Mouse (Mus musculus) lung, embryonic 14.5 days (tissue): Measurements from ENCODE around the gene Ift22. TPM values are rescaled to one million over a fixed set of nuclear protein-coding genes. Genes with fewer than 3 reads are reported as not detected.
"Not testable (repeated sequence)": the region's sequence is repeated elsewhere in the genome, so short reads cannot be mapped to it uniquely, and the experiment has no call there.

Experiments used
- ATAC-seq: fragments of 200-750 bp; cut with Nextera tagmentation; 2 replicates; pipeline ENCODE4 v1.8.0; 2017; ENCODE audit warnings: mild to moderate bottlenecking, moderate TSS enrichment, moderate library complexity; ENCODE audit not compliant: insufficient read depth
- DNase-seq: peaks from one replicate; pipeline ENCODE4 v3.0.0-alpha.2; 2015
- H3K27ac ChIP-seq: fragments of 300-500 bp; sonication (generic); 2 replicates; pipeline ENCODE4 v1.5.1; 2014; ENCODE audit warnings: low read depth, mild to moderate bottlenecking, moderate library complexity
- H3K27me3 ChIP-seq: fragments of 300-500 bp; sonication (generic); 2 replicates; pipeline ENCODE4 v1.6.1; 2014; ENCODE audit warnings: low read length, control low read depth; ENCODE audit not compliant: insufficient read depth
- H3K36me3 ChIP-seq: fragments of 300-500 bp; sonication (generic); 2 replicates; pipeline ENCODE4 v1.6.1; 2014; ENCODE audit warnings: control low read depth; ENCODE audit not compliant: insufficient read depth
- H3K4me1 ChIP-seq: fragments of 300-500 bp; sonication (generic); 2 replicates; pipeline ENCODE4 v1.6.1; 2014; ENCODE audit warnings: antibody characterized with exemption, control low read depth; ENCODE audit not compliant: insufficient read depth
- H3K4me2 ChIP-seq: fragments of 300-500 bp; sonication (generic); 2 replicates; pipeline ENCODE4 v1.6.1; 2014; ENCODE audit warnings: mild to moderate bottlenecking
- H3K4me3 ChIP-seq: fragments of 300-500 bp; sonication (generic); 2 replicates; pipeline ENCODE4 v1.5.1; 2014; ENCODE audit warnings: low read depth, low read length
- H3K9ac ChIP-seq: fragments of 300-500 bp; sonication (generic); 2 replicates; pipeline ENCODE4 v1.6.1; 2014
- H3K9me3 ChIP-seq: fragments of 300-500 bp; sonication (generic); 2 replicates; pipeline ENCODE4 v1.6.1; 2016; ENCODE audit warnings: low read depth, low read length, control low read depth
- CTCF ChIP-seq: IDR thresholded peaks from 2 replicates; pipeline ENCODE4 v1.5.1; 2016; ENCODE audit warnings: antibody characterized with exemption, low read depth
- WGBS: fragments of 180-500 bp; shearing (Covaris S2); extraction: QIAGEN DNeasy Blood & Tissue Kit; methylation state at CpG from one replicate; pipeline ENCODE4 v1.1.7; 2014; 5-methylcytosine and 5-hydroxymethylcytosine counted together
- polyA plus RNA-seq: library from polyadenylated mRNA; unstranded; fragments of >200 nt; fragmentation: Nextera tagmentation; extraction: Ambion mirVana; gene quantifications from 2 replicates; pipeline ENCODE4 v1.2.1, GENCODE M21; 2014

Gene Ift22
- polyA plus RNA-seq, 1 experiment from 2014 or later, result 72.2 TPM

- Histone ChIP-seq H3K27me3 (no peaks in the 10 kb centered on the region), H3K9me3 (no peaks in the 10 kb centered on the region), H3K4me2 (no peak overlapping the region), H3K4me3 (no peak overlapping the region), H3K4me1 (no peaks in the 10 kb centered on the region), H3K27ac (no peak overlapping the region), H3K36me3 (no peaks in the 10 kb centered on the region), H3K9ac (no peak overlapping the region)
- no peak for TF ChIP-seq CTCF
- no peak for ATAC-seq
- 76% methylated on average over 6 of the region's 6 CpGs for WGBS
- no peak for DNase-seq
Measured at GRCm38 (mm10) chr5:136936750-136937149, 28.8 kb downstream of the Ift22 start.

- 82% methylated on average over 5 of the region's 5 CpGs for WGBS
- Histone ChIP-seq H3K27ac (no peak overlapping the region), H3K9ac (no peak overlapping the region), H3K27me3 (no peaks in the 10 kb centered on the region), H3K9me3 (no peaks in the 10 kb centered on the region), H3K36me3 (no peaks in the 10 kb centered on the region), H3K4me1 (no peaks in the 10 kb centered on the region; the same call in 1 of the 2 replicates), H3K4me2 (no peak overlapping the region), H3K4me3 (no peak overlapping the region)
- no peak for TF ChIP-seq CTCF
- ATAC-seq (no peak), DNase-seq (no peak)
Measured at GRCm38 (mm10) chr5:136937621-136938020, 29.7 kb downstream of the Ift22 start.

- no peak overlapping the region for H3K4me3 ChIP-seq
- ATAC-seq (no peak), DNase-seq (no peak)
- peak; percentile 55 for TF ChIP-seq CTCF
- no peaks in the 10 kb centered on the region for H3K27me3 ChIP-seq
- WGBS, result 66% methylated on average over 7 of the region's 7 CpGs
- H3K27ac ChIP-seq, result no peak overlapping the region
- H3K9me3 ChIP-seq, result no peaks in the 10 kb centered on the region
- H3K36me3 ChIP-seq, result no peaks in the 10 kb centered on the region
- no peak overlapping the region for H3K9ac ChIP-seq
- H3K4me1 ChIP-seq, result no peaks in the 10 kb centered on the region; the same call in 1 of the 2 replicates
- H3K4me2 ChIP-seq, result no peak overlapping the region
Measured at GRCm38 (mm10) chr5:136939284-136939683, 31.3 kb downstream of the Ift22 start.

GRCm38 (mm10) chr5:136940029-136940428 lies 32.1 kb downstream of the Ift22 start:
- H3K9me3 ChIP-seq, H3K4me3 ChIP-seq, H3K9ac ChIP-seq, H3K27ac ChIP-seq, H3K36me3 ChIP-seq, H3K4me1 ChIP-seq, H3K4me2 ChIP-seq, ATAC-seq, DNase-seq, H3K27me3 ChIP-seq: not testable (repeated sequence)
- 77% methylated on average over 6 of the region's 6 CpGs for WGBS

- DNase-seq (no peak), ATAC-seq (no peak)
- no peaks in the 10 kb centered on the region; the same call in 1 of the 2 replicates for H3K4me1 ChIP-seq
- no peak for TF ChIP-seq CTCF
- H3K4me2 ChIP-seq, result no peak overlapping the region
- H3K36me3 ChIP-seq, result no peaks in the 10 kb centered on the region
- H3K27ac ChIP-seq, result no peak overlapping the region
- H3K4me3 ChIP-seq, result no peak overlapping the region
- H3K27me3 ChIP-seq, result no peaks in the 10 kb centered on the region
- WGBS, result 86% methylated on average over 12 of the region's 12 CpGs
- no peaks in the 10 kb centered on the region for H3K9me3 ChIP-seq
- no peak overlapping the region for H3K9ac ChIP-seq
Measured at GRCm38 (mm10) chr5:136940845-136941560, 33.1 kb downstream of the Ift22 start.

- no peak for ATAC-seq
- Histone ChIP-seq H3K27me3 (no peaks in the 10 kb centered on the region), H3K36me3 (no peaks in the 10 kb centered on the region), H3K9me3 (no peaks in the 10 kb centered on the region), H3K4me3 (no peak overlapping the region), H3K4me1 (no peaks in the 10 kb centered on the region; the same call in 1 of the 2 replicates), H3K27ac (peak overlapping the region; percentile 75), H3K9ac (no peak overlapping the region), H3K4me2 (no peak overlapping the region)
- no peak for TF ChIP-seq CTCF
- DNase-seq, result peak; percentile 60
- WGBS, result 45% methylated on average over 3 of the region's 3 CpGs
Measured at GRCm38 (mm10) chr5:136942781-136943180, 34.8 kb downstream of the Ift22 start.

GRCm38 (mm10) chr5:136943382-136943781 lies 35.4 kb downstream of the Ift22 start:
- H3K9ac ChIP-seq, result no peak overlapping the region
- no peaks in the 10 kb centered on the region for H3K9me3 ChIP-seq
- H3K4me2 ChIP-seq, result no peak overlapping the region
- no peaks in the 10 kb centered on the region for H3K36me3 ChIP-seq
- H3K4me1 ChIP-seq, result no peaks in the 10 kb centered on the region; the same call in 1 of the 2 replicates
- H3K27me3 ChIP-seq, result no peaks in the 10 kb centered on the region
- ATAC-seq (no peak), DNase-seq (no peak)
- peak overlapping the region; percentile 75 for H3K27ac ChIP-seq
- no peak overlapping the region for H3K4me3 ChIP-seq
- TF ChIP-seq CTCF, result no peak
- WGBS, result 67% methylated on average over 2 of the region's 2 CpGs
